Mouse (Mus musculus) testis, adult 2 months (tissue): ENCODE measurements around the gene H2-Eb1.

Source experiments
- CTCF ChIP-seq: fragments of 200-500 bp; IDR thresholded peaks from 2 replicates; pipeline ENCODE4 v1.5.1; 2012; ENCODE audit warnings: low read depth, mild to moderate bottlenecking, inconsistent platforms, low read length, moderate library complexity; ENCODE audit not compliant: control insufficient read depth, insufficient read depth, insufficient replicate concordance
- POLR2A ChIP-seq: fragments of 200-500 bp; IDR thresholded peaks from 2 replicates; pipeline ENCODE4 v1.6.1; 2012; ENCODE audit warnings: low read depth, mild to moderate bottlenecking, inconsistent platforms, low read length, moderate library complexity; ENCODE audit not compliant: control insufficient read depth

DNA sequence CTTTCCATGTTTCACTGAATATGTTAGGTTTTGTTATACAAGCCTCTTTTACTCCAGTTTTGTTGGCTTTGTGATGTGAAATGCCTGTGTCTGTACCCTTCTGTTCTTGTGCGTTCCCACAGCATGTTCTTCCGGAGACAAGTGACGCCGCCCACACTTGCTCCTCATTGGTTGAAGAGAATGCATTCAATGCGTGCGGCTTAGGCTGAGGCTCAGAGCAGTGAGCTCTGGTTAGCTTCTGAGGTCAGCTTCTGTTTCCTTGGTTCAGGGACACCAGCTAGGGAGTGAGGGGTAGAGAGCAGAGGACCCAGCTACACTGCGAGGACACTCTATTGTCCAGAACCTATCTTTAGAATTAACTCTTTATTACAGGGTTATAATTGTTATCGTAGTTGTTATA lies 14.1 kb upstream of the H2-Eb1 start:
- no peak for TF ChIP-seq CTCF
- no peak for TF ChIP-seq POLR2A
